Mouse (Mus musculus) bone marrow, adult 2 months (tissue): ENCODE measurements around the gene Ptcd2.

Experiments used
- CTCF ChIP-seq: fragments of 200-500 bp; IDR thresholded peaks from 2 replicates; pipeline ENCODE4 v1.5.1; 2011; ENCODE audit warnings: low read length, control low read depth; ENCODE audit not compliant: control insufficient read depth, insufficient read depth
- POLR2A ChIP-seq: fragments of 200-500 bp; IDR thresholded peaks from 2 replicates; pipeline ENCODE4 v1.6.1; 2011; ENCODE audit warnings: low read depth, mild to moderate bottlenecking, control low read depth, low read length, borderline replicate concordance; ENCODE audit not compliant: control insufficient read depth

GRCm38 (mm10) chr13:99299921-99300320 lies 44.6 kb downstream of the Ptcd2 start:
- TF ChIP-seq POLR2A (no peak), CTCF (no peak)
